Mouse (Mus musculus) kidney, adult 9 months (tissue): Measurements from ENCODE around the gene Ftsj1.

Experiments used
- DNase-seq: peaks from one replicate; pipeline ENCODE4 v3.0.0; 2022

Ftsj1 gene

GRCm38 (mm10) chrX:8252334-8253285 lies at the start of gene Ftsj1:
TSS of gene Ftsj1 (minus strand) at chrX:8252406.
- peak; percentile 91 for DNase-seq

GRCm38 (mm10) chrX:8288621-8289020 lies 36.4 kb upstream of the Ftsj1 start:
- no peak for DNase-seq

GRCm38 (mm10) chrX:8274056-8274455 lies 21.9 kb upstream of the Ftsj1 start:
- no peak for DNase-seq

- no peak for DNase-seq
These were observed 19.8 kb upstream of the Ftsj1 start for GRCm38 (mm10) chrX:8272000-8272399.

- no peak for DNase-seq
These were observed 19.0 kb upstream of the Ftsj1 start, which contains the start of gene Slc38a5 for GRCm38 (mm10) chrX:8271083-8271820. TSS of gene Slc38a5 (plus strand) at chrX:8271133.

GRCm38 (mm10) chrX:8264222-8264621 lies 12.0 kb upstream of the Ftsj1 start:
- DNase-seq = no peak

- no peak for DNase-seq
These were observed 11.1 kb upstream of the Ftsj1 start for GRCm38 (mm10) chrX:8263156-8263804.

GRCm38 (mm10) chrX:8259478-8259877 lies 7.3 kb upstream of the Ftsj1 start:
- no peak for DNase-seq

GRCm38 (mm10) chrX:8255807-8256206 lies 3.6 kb upstream of the Ftsj1 start:
- DNase-seq = no peak

GRCm38 (mm10) chrX:8253711-8254110 lies 1.5 kb upstream of the Ftsj1 start:
- DNase-seq = peak; percentile 71

- no peak for DNase-seq
These were observed 345 bp downstream of the Ftsj1 start for GRCm38 (mm10) chrX:8251789-8252333.

GRCm38 (mm10) chrX:8248542-8249120 lies 3.6 kb downstream of the Ftsj1 start:
- DNase-seq = no peak

- DNase-seq = peak; percentile 9
These were observed 4.5 kb downstream of the Ftsj1 start for GRCm38 (mm10) chrX:8247680-8248079.

GRCm38 (mm10) chrX:8238804-8239395 lies 13.3 kb downstream of the Ftsj1 start:
- no peak for DNase-seq

- no peak for DNase-seq
These were observed 15.5 kb downstream of the Ftsj1 start for GRCm38 (mm10) chrX:8236704-8237103.

- DNase-seq = no peak
These were observed 18.6 kb downstream of the Ftsj1 start for GRCm38 (mm10) chrX:8233602-8234001.

GRCm38 (mm10) chrX:8230272-8230671 lies 21.9 kb downstream of the Ftsj1 start:
- no peak for DNase-seq

- no peak for DNase-seq
These were observed 28.7 kb downstream of the Ftsj1 start for GRCm38 (mm10) chrX:8223473-8223872.

GRCm38 (mm10) chrX:8222678-8223421 lies 29.4 kb downstream of the Ftsj1 start:
- DNase-seq = no peak

GRCm38 (mm10) chrX:8222296-8222677 lies 29.9 kb downstream of the Ftsj1 start:
- no peak for DNase-seq

GRCm38 (mm10) chrX:8219651-8220050 lies 32.6 kb downstream of the Ftsj1 start:
- no peak for DNase-seq
